Mouse (Mus musculus) embryonic facial prominence, embryonic 14.5 days (tissue): ENCODE results near the gene Chil4. TPM values are rescaled to one million over a fixed set of nuclear protein-coding genes. Genes with fewer than 3 reads are reported as not detected.
"Not testable (repeated sequence)": the region's sequence is repeated elsewhere in the genome, so short reads cannot be mapped to it uniquely, and the experiment has no call there.

Source experiments
- ATAC-seq: fragments of 200-750 bp; cut with Nextera tagmentation; 2 replicates; pipeline ENCODE4 v1.8.0; 2017; ENCODE audit warnings: low read depth, moderate number of reproducible peaks, moderate TSS enrichment
- DNase-seq: peaks from one replicate; pipeline ENCODE4 v3.0.0-alpha.2; 2015; ENCODE audit warnings: low spot score
- H3K27ac ChIP-seq: fragments of 300-500 bp; sonication (generic); replicated peaks from 2 replicates; pipeline ENCODE4 v1.5.1; 2014; ENCODE audit warnings: low read depth, mild to moderate bottlenecking, low read length, moderate library complexity
- H3K27me3 ChIP-seq: fragments of 300-500 bp; sonication (generic); replicated peaks from 2 replicates; pipeline ENCODE4 v1.6.1; 2014; ENCODE audit warnings: low read length; ENCODE audit not compliant: control insufficient read depth, insufficient read depth
- H3K36me3 ChIP-seq: fragments of 300-500 bp; sonication (generic); 2 replicates; pipeline ENCODE4 v1.6.1; 2014; ENCODE audit warnings: low read length, mixed read lengths; ENCODE audit not compliant: control insufficient read depth, insufficient read depth
- H3K4me1 ChIP-seq: fragments of 300-500 bp; sonication (generic); 2 replicates; pipeline ENCODE4 v1.6.1; 2014; ENCODE audit warnings: antibody characterized with exemption, low read length; ENCODE audit not compliant: control insufficient read depth, insufficient read depth
- H3K4me2 ChIP-seq: fragments of 300-500 bp; sonication (generic); 2 replicates; pipeline ENCODE4 v1.6.1; 2014; ENCODE audit warnings: low read depth, mild to moderate bottlenecking, low read length, moderate library complexity, mixed read lengths
- H3K4me3 ChIP-seq: fragments of 300-500 bp; sonication (generic); 2 replicates; pipeline ENCODE4 v1.5.1; 2014; ENCODE audit warnings: low read depth, mild to moderate bottlenecking, low read length
- H3K9ac ChIP-seq: fragments of 300-500 bp; sonication (generic); 2 replicates; pipeline ENCODE4 v1.6.1; 2014; ENCODE audit warnings: low read depth, mild to moderate bottlenecking, low read length, moderate library complexity, mixed read lengths
- H3K9me3 ChIP-seq: fragments of 300-500 bp; sonication (generic); 2 replicates; pipeline ENCODE4 v1.6.1; 2016; ENCODE audit warnings: low read length; ENCODE audit not compliant: control insufficient read depth
- WGBS: fragments of 180-500 bp; shearing (Covaris S2); extraction: QIAGEN DNeasy Blood & Tissue Kit; methylation state at CpG from one replicate; pipeline ENCODE4 v1.1.7; 2014; 5-methylcytosine and 5-hydroxymethylcytosine counted together
- polyA plus RNA-seq: library from polyadenylated mRNA; unstranded; fragments of >200 nt; fragmentation: Nextera tagmentation; extraction: Ambion mirVana; gene quantifications from 2 replicates; pipeline ENCODE4 v1.2.1, GENCODE M21; 2014

The Chil4 gene
- not detected in 2 replicates for polyA plus RNA-seq

DNA sequence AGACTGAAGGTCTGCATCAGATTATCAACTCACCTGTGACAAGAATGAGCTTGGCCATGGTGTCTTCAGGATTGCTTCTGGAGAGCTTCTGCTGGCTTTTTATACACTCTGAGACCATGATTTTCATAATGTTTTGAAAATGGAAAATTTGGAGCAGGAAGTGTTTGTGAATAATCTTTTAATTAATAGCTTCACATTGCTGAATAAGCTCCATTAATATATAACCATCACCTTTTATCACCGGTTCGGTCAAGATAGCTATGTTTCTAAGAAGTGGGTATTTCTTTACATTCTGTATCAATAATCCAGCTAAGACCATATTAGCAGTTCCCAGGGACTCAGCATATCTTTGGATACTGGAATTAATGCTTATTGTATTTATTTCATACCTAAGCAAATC is at the start of gene Chil4:
Gene Chil4 (minus strand): TSS at position 101 of the 400 bp plus-strand sequence.
- Histone ChIP-seq H3K4me3 (no peak within 1 kb of the TSS), H3K9ac (no peak within 1 kb of the TSS), H3K36me3 (no peaks in the 10 kb centered on the region), H3K27ac (no peak within 1 kb of the TSS), H3K9me3 (no peaks in the 10 kb centered on the region), H3K27me3 (no peaks in the 10 kb centered on the region), H3K4me1 (no peaks in the 10 kb centered on the region), H3K4me2 (no peak within 1 kb of the TSS)
- no peak for ATAC-seq
- 90% methylated on average over 2 of the region's 2 CpGs for WGBS
- no peak for DNase-seq

DNA sequence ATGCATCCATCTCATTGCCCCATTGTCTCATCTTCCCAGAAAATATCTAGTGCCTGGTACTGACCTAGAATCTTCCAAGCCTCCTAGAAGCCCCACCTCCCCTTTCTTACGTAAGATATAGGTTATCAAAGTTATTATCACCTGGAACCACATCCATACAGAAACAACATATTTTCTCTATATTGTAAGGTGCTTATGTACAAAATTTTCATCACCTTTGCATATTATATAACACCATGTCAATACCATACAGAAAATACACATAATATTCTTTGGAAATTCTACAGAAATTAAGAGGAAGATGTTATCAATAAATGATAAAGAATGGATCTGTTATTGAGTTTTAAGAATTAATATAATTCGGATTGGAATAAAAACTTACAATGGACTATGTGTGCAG is 46.5 kb upstream of the Chil4 start:
- DNase-seq, result no peak
- Histone ChIP-seq H3K9me3 (peaks cover 5% of the 10 kb centered on the region), H3K36me3 (no peaks in the 10 kb centered on the region), H3K4me3 (no peak overlapping the region), H3K4me1 (no peaks in the 10 kb centered on the region), H3K4me2 (no peak overlapping the region), H3K27me3 (no peaks in the 10 kb centered on the region), H3K27ac (no peak overlapping the region), H3K9ac (no peak overlapping the region)
- 79% methylated on average over 2 of the region's 2 CpGs for WGBS
- no peak for ATAC-seq

DNA sequence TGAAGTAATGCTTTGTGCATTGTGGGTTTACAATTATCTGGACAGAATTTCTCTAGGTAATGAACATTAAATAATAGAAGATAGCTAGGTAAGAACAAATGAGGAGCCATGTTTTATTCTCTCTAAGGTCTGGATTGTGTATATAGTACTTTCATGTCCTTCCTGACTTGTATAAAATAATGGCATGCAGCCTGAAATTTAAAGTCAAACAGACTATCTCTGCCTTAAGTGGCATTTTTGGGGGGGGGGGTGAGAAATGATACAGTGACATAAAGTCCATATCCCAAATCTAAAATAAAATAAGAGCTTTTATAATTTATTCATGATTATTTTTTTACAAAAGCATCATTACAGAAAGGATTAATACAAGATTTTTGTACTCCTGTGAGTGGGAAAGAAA is 45.5 kb upstream of the Chil4 start:
- no peak overlapping the region for H3K27ac ChIP-seq
- no peak for ATAC-seq
- no peaks in the 10 kb centered on the region for H3K27me3 ChIP-seq
- peaks cover 5% of the 10 kb centered on the region for H3K9me3 ChIP-seq
- H3K36me3 ChIP-seq, result no peaks in the 10 kb centered on the region
- no peak overlapping the region for H3K4me3 ChIP-seq
- no peak overlapping the region for H3K9ac ChIP-seq
- H3K4me1 ChIP-seq, result no peaks in the 10 kb centered on the region
- H3K4me2 ChIP-seq, result no peak overlapping the region
- DNase-seq, result no peak

DNA sequence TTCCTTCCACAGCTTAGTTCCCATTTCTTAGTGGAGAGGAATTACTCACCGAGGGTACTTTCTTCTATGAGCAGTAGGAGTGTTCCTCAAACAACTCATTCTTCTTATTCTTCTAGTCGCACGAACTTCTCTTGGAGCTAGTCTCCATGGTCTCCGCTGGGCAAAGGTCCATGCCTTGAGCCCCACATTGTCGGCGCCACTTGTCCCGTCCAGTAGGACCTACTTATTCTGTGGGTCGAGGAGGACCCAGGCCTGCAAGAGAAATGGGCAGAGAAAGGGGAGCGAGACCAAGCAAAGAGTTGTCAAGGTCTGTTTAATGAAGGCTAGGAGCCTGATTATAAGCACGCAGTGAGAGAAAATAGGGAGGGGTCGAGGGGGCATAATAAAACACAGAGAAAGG is 37.8 kb upstream of the Chil4 start:
- WGBS, result 86% methylated on average over 11 of the region's 11 CpGs
- H3K27ac ChIP-seq, ATAC-seq, H3K4me2 ChIP-seq, H3K9ac ChIP-seq, H3K4me1 ChIP-seq, DNase-seq, H3K36me3 ChIP-seq, H3K4me3 ChIP-seq, H3K27me3 ChIP-seq: not testable (repeated sequence)
- peaks cover 47% of the 10 kb centered on the region for H3K9me3 ChIP-seq

DNA sequence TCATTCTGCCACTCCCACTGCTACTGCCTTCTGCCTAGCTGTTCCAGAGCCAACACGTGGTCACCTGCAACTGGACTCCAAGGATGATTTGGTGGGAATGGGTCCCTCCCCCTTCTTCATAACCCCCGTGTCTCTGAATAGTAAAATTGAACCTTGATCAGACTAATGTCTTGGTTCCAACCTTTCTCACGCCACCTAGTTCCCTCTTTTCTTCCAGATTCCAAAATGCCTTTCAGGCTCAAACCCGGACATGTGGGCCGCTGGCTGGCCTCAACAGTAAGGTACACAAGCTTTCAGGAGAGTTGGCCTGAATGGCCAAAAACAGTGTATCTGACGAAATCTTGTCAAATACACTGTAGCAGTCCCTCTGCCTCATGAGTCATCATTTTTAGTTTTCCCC is 33.4 kb upstream of the Chil4 start:
- Histone ChIP-seq H3K9me3 (peaks cover 50% of the 10 kb centered on the region), H3K4me1 (no peaks in the 10 kb centered on the region), H3K36me3 (no peaks in the 10 kb centered on the region), H3K9ac (no peak overlapping the region), H3K27me3 (no peaks in the 10 kb centered on the region), H3K4me2 (no peak overlapping the region), H3K27ac (no peak overlapping the region), H3K4me3 (no peak overlapping the region)
- WGBS, result 80% methylated on average over 6 of the region's 6 CpGs
- DNase-seq (no peak), ATAC-seq (no peak)

DNA sequence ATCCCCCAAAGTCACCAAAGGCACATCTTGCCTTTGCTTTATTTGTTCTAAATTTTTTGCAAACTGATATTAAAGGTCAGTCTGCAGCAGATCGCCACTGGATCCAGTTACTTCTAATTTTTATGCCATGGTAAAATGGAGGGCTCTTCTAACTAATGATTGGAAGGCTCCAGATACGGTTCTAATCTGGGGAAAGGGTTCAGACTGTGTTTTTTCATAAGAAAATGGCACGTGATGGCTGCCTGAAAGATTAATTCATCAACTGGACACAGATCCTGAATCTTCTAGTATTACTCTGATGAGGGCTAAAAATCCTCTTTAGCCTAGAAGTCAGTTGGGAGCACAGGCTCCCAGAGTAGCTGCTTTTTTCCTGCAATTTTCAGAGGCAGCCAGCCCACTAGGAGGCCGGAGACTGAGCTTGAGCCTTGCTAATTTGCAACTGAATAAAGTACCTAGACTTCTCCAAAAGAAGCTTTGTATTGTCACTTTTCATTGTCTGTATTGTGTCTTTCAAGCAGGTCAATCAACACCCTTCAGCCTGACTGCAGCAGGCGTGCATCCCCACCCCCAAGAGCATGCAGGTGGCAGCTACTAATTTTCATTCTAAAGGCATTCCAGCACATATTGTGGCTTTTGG is 31.6 kb upstream of the Chil4 start:
- not testable (repeated sequence) for ATAC-seq, H3K4me2 ChIP-seq, H3K4me1 ChIP-seq, H3K27me3 ChIP-seq, H3K36me3 ChIP-seq, H3K4me3 ChIP-seq, DNase-seq, H3K27ac ChIP-seq, H3K9ac ChIP-seq
- WGBS, result 69% methylated on average over 5 of the region's 5 CpGs
- H3K9me3 ChIP-seq, result peaks cover 40% of the 10 kb centered on the region

DNA sequence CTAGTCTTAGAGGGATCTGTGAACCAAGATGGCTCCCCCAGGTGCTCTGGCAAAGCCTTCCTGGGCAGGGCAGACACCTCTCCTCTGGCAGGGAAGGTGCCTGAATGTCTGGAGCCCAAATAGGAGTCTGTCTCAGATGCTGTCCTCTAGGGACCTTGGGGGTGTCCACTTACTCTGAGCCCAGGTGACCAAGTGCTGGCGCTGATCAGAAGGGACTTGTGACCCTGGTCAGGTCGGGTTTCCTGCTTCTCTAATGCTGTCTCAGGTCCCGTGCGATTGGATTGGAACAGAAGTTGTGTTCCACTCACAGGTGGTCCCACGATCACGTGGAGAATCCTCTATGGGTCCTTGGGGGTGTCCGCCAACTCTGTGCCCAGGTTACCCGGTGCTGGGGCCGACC is 28.1 kb upstream of the Chil4 start:
- H3K27me3 ChIP-seq, H3K4me2 ChIP-seq, H3K4me3 ChIP-seq, H3K27ac ChIP-seq, H3K9ac ChIP-seq, H3K4me1 ChIP-seq, DNase-seq, ATAC-seq, H3K36me3 ChIP-seq: not testable (repeated sequence)
- H3K9me3 ChIP-seq, result peaks cover 28% of the 10 kb centered on the region
- 86% methylated on average over 9 of the region's 9 CpGs for WGBS

DNA sequence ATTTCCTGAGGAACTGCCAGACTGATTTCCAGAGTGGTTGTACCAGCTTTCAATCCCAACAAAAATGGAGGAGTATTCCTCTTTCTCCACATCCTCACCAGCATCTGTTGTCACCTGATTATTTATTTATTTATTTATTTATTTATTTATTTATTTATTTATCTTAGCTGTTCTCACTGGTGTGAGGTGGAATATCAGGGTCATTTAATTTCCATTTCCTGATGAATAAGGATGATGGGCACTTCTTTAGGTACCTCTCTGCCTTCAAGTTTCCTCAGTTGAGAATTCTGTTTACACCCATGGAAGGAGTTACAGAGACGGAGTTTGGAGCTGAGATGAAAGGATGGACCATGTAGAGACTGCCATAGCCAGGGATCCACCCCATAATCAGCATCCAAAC is 20.9 kb upstream of the Chil4 start:
- H3K4me3 ChIP-seq, H3K4me1 ChIP-seq, H3K27ac ChIP-seq, ATAC-seq, H3K27me3 ChIP-seq, H3K36me3 ChIP-seq, H3K4me2 ChIP-seq, H3K9ac ChIP-seq, DNase-seq: not testable (repeated sequence)
- peaks cover 22% of the 10 kb centered on the region; the same call in 1 of the 2 replicates for H3K9me3 ChIP-seq
- 77% methylated on average over 1 of the region's 1 CpGs for WGBS

DNA sequence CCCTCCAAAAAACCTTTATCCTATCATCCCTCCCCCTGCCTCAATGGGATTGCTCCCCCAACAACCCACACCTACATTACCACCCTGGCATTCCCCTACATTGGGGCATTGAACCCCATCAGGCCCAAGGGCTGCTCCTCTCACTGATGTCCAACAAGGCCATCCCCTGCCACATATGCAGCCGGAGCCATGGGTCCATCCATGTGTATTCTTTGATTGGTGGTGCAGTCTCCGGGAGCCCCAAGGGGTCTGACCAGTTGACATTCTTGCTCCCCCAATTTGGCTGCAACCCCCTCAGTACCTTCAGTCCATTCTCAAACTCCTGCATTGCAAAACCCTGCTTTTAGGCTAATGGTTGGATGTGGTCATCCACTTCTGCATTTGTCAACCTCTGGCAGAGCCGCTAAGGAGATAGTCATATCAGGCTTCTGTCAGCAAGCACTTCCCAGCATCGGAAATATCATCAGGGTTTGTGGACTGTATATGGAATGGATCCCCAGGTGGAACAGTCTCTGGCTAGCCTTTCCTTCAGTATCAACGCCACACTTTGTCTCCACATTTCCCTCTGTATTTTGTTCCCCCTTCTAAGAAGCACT is 20.0 kb upstream of the Chil4 start:
- no peak for ATAC-seq
- no peaks in the 10 kb centered on the region for H3K27me3 ChIP-seq

More for the DNA sequence above, 20.0 kb upstream of the Chil4 start:
- Histone ChIP-seq H3K4me1 (no peaks in the 10 kb centered on the region), H3K27ac (no peak overlapping the region), H3K9me3 (peaks cover 25% of the 10 kb centered on the region; the same call in 1 of the 2 replicates), H3K4me3 (no peak overlapping the region), H3K4me2 (no peak overlapping the region), H3K9ac (no peak overlapping the region), H3K36me3 (no peaks in the 10 kb centered on the region)
- 91% methylated on average over 5 of the region's 5 CpGs for WGBS
- DNase-seq, result no peak
